Mouse (Mus musculus): ENCODE results near the gene Alx3. TPM values are rescaled to one million over a fixed set of nuclear protein-coding genes. Genes with fewer than 3 reads are reported as not detected.

Alx3 gene
- total and polyA plus RNA-seq, 3 experiments = not detected

- H3K27me3 ChIP-seq (ENCODE audit: control insufficient read depth, insufficient read depth, low read length) = no peaks in the 10 kb centered on the region
- no peak for TF ChIP-seq POLR2A (IDR thresholded peaks at IDR 0.05; ENCODE audit: insufficient read depth, low read depth, low read length)
- no peak for TF ChIP-seq CTCF (IDR thresholded peaks at IDR 0.05)
- TF ChIP-seq EP300 (IDR thresholded peaks at IDR 0.05; ENCODE audit: insufficient read depth, low read depth, low read length) = no peak
- H3K27ac ChIP-seq = no peak overlapping the region
- intact Hi-C loops (cut with DNase I) = no loop called here
- 91% methylated on average over 4 of the region's 4 CpGs for WGBS
- H3K36me3 ChIP-seq (ENCODE audit: control insufficient read depth, insufficient read depth, low read length) = peaks cover 4% of the 10 kb centered on the region; the same call in 1 of the 2 replicates
- H3K4me3 ChIP-seq = no peak overlapping the region
- H3K79me2 ChIP-seq (replicated peaks; ENCODE audit: control insufficient read depth, insufficient read depth, low read length) = no peaks in the 10 kb centered on the region
- no peak overlapping the region for H3K9ac ChIP-seq (ENCODE audit: low read depth, low read length)
- DNase-seq = no peak
- peaks cover 5% of the 10 kb centered on the region for H3K4me1 ChIP-seq (ENCODE audit: control insufficient read depth, insufficient read depth, low read length)
Measured at GRCm38 (mm10) chr3:107629411-107629810, 34.6 kb downstream of the Alx3 start.

GRCm38 (mm10) chr3:107630682-107631522, 36.1 kb downstream of the Alx3 start, which contains the start of gene Gm10961:
Gene Gm10961 (plus strand): TSS chr3:107631322.
- DNase-seq = no peak
- H3K36me3 ChIP-seq (ENCODE audit: control insufficient read depth, insufficient read depth, low read length) = peaks cover 4% of the 10 kb centered on the region; the same call in 1 of the 2 replicates
- peak within 1 kb of the TSS; percentile 97 for H3K27ac ChIP-seq
- peak within 1 kb of the TSS; percentile 92 for H3K4me3 ChIP-seq
- peak within 1 kb of the TSS; percentile 100 for H3K9ac ChIP-seq (ENCODE audit: low read depth, low read length)
- no peaks in the 10 kb centered on the region for H3K27me3 ChIP-seq (ENCODE audit: control insufficient read depth, insufficient read depth, low read length)
- H3K4me1 ChIP-seq (ENCODE audit: control insufficient read depth, insufficient read depth, low read length) = peaks cover 5% of the 10 kb centered on the region
- intact Hi-C loops (cut with DNase I) = no loop called here
- no peaks in the 10 kb centered on the region for H3K79me2 ChIP-seq (replicated peaks; ENCODE audit: control insufficient read depth, insufficient read depth, low read length)
- 1% methylated on average over 48 of the region's 48 CpGs for WGBS
- TF ChIP-seq EP300 (IDR thresholded peaks at IDR 0.05; ENCODE audit: insufficient read depth, low read depth, low read length) = no peak
- TF ChIP-seq POLR2A (IDR thresholded peaks at IDR 0.05; ENCODE audit: insufficient read depth, low read depth, low read length) = no peak
- TF ChIP-seq CTCF (IDR thresholded peaks at IDR 0.05) = no peak

GRCm38 (mm10) chr3:107631523-107631958, 36.7 kb downstream of the Alx3 start, which contains the start of gene Strip1:
Gene Strip1 (minus strand): TSS chr3:107631694.
- Histone ChIP-seq H3K27me3 (ENCODE audit: control insufficient read depth, insufficient read depth, low read length) (no peaks in the 10 kb centered on the region), H3K36me3 (ENCODE audit: control insufficient read depth, insufficient read depth, low read length) (peaks cover 2% of the 10 kb centered on the region; the same call in 1 of the 2 replicates), H3K79me2 (replicated peaks; ENCODE audit: control insufficient read depth, insufficient read depth, low read length) (no peaks in the 10 kb centered on the region), H3K4me1 (ENCODE audit: control insufficient read depth, insufficient read depth, low read length) (peaks cover 5% of the 10 kb centered on the region), H3K9ac (ENCODE audit: low read depth, low read length) (peak within 1 kb of the TSS; percentile 100), H3K4me3 (peak within 1 kb of the TSS; percentile 92), H3K27ac (peak within 1 kb of the TSS; percentile 97)
- TF ChIP-seq POLR2A (IDR thresholded peaks at IDR 0.05; ENCODE audit: insufficient read depth, low read depth, low read length) = peak; percentile 95
- no peak for TF ChIP-seq CTCF (IDR thresholded peaks at IDR 0.05)
- TF ChIP-seq EP300 (IDR thresholded peaks at IDR 0.05; ENCODE audit: insufficient read depth, low read depth, low read length) = 0 out of 2 replicates have a peak, but pooled peaks have one; percentile 28
- peak; percentile 92 to 95 for DNase-seq
- WGBS = under 1% methylated on average over 35 of the region's 35 CpGs
- intact Hi-C loops (cut with DNase I) = no loop called here

DNA sequence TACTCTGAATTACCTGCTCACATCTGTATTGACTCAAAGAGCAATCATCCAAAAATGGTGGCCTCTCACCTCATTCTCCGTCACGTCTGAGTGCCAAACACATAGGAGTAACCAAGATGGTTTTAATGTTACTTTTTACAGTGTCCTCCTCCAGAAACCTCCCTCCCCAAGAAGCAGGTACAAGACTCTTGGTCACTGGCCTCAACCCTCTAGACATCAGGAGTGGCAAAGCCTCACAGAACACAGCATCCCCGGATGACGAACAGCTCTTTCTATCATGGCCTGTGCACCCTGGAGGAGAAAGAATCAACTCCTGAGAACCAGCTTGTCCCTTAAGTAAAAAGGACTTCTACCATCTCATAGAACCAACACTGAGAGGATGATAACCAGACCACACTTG, 38.0 kb downstream of the Alx3 start:
- Histone ChIP-seq H3K4me1 (ENCODE audit: control insufficient read depth, insufficient read depth, low read length) (peaks cover 5% of the 10 kb centered on the region), H3K79me2 (replicated peaks; ENCODE audit: control insufficient read depth, insufficient read depth, low read length) (no peaks in the 10 kb centered on the region), H3K27me3 (ENCODE audit: control insufficient read depth, insufficient read depth, low read length) (no peaks in the 10 kb centered on the region), H3K9ac (ENCODE audit: low read depth, low read length) (no peak overlapping the region), H3K4me3 (no peak overlapping the region), H3K27ac (no peak overlapping the region), H3K36me3 (ENCODE audit: control insufficient read depth, insufficient read depth, low read length) (peaks cover 2% of the 10 kb centered on the region; the same call in 1 of the 2 replicates)
- intact Hi-C loops (cut with DNase I) = no loop called here
- no peak for TF ChIP-seq CTCF (IDR thresholded peaks at IDR 0.05)
- TF ChIP-seq EP300 (IDR thresholded peaks at IDR 0.05; ENCODE audit: insufficient read depth, low read depth, low read length) = no peak
- no peak for TF ChIP-seq POLR2A (IDR thresholded peaks at IDR 0.05; ENCODE audit: insufficient read depth, low read depth, low read length)
- WGBS = 95% methylated on average over 4 of the region's 4 CpGs
- DNase-seq = no peak

DNA sequence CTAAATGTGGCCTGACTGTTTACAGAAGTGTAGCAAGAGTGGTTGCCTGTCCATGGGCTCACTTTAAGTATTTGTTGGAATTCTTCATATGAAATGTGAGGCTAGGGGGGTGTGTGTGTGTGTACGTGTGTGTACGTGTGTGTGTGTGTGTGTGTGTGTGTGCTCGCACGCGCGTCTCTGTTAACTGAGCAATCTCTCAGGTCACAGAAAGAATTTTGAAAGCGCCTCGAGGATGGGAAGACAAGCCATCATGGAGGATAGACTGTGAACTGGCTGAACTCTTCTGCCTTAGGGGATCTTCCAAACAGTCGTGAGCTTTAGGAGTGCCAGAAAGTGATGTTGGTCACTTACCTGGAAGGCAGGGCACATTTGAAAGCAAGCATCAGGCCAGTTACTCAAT, 39.1 kb downstream of the Alx3 start:
- H3K27ac ChIP-seq = no peak overlapping the region
- peaks cover 5% of the 10 kb centered on the region for H3K4me1 ChIP-seq (ENCODE audit: control insufficient read depth, insufficient read depth, low read length)
- peaks cover 2% of the 10 kb centered on the region; the same call in 1 of the 2 replicates for H3K36me3 ChIP-seq (ENCODE audit: control insufficient read depth, insufficient read depth, low read length)
- no peak overlapping the region for H3K4me3 ChIP-seq
- TF ChIP-seq CTCF (IDR thresholded peaks at IDR 0.05) (no peak), EP300 (IDR thresholded peaks at IDR 0.05; ENCODE audit: insufficient read depth, low read depth, low read length) (no peak), POLR2A (IDR thresholded peaks at IDR 0.05; ENCODE audit: insufficient read depth, low read depth, low read length) (no peak)
- H3K9ac ChIP-seq (ENCODE audit: low read depth, low read length) = no peak overlapping the region
- WGBS = 87% methylated on average over 9 of the region's 9 CpGs
- no peaks in the 10 kb centered on the region for H3K79me2 ChIP-seq (replicated peaks; ENCODE audit: control insufficient read depth, insufficient read depth, low read length)
- intact Hi-C loops (cut with DNase I) = no loop called here
- no peaks in the 10 kb centered on the region for H3K27me3 ChIP-seq (ENCODE audit: control insufficient read depth, insufficient read depth, low read length)
- no peak for DNase-seq

GRCm38 (mm10) chr3:107635836-107636235, 41.0 kb downstream of the Alx3 start:
- Histone ChIP-seq H3K79me2 (replicated peaks; ENCODE audit: control insufficient read depth, insufficient read depth, low read length) (no peaks in the 10 kb centered on the region), H3K9ac (ENCODE audit: low read depth, low read length) (no peak overlapping the region), H3K4me1 (ENCODE audit: control insufficient read depth, insufficient read depth, low read length) (peaks cover 2% of the 10 kb centered on the region; the same call in 1 of the 2 replicates), H3K36me3 (ENCODE audit: control insufficient read depth, insufficient read depth, low read length) (peaks cover 2% of the 10 kb centered on the region; the same call in 1 of the 2 replicates), H3K27me3 (ENCODE audit: control insufficient read depth, insufficient read depth, low read length) (no peaks in the 10 kb centered on the region), H3K4me3 (no peak overlapping the region), H3K27ac (no peak overlapping the region)
- no peak for DNase-seq
- 40% methylated on average over 8 of the region's 8 CpGs for WGBS
- TF ChIP-seq POLR2A (IDR thresholded peaks at IDR 0.05; ENCODE audit: insufficient read depth, low read depth, low read length) (no peak), EP300 (IDR thresholded peaks at IDR 0.05; ENCODE audit: insufficient read depth, low read depth, low read length) (no peak), CTCF (IDR thresholded peaks at IDR 0.05) (no peak)
- intact Hi-C loops (cut with DNase I) = no loop called here

Measured in heart, adult 2 months (tissue).